In genomic region chr2:107519761-107520160, GRCm38 (mm10) we compare ENCODE assay signal across 9 mouse cellular contexts.
A peak's percentile ranks its signal among the peaks of the same experiment; 100 is the strongest.
DNase-seq lines count a peak whose midpoint lies in the region; ATAC-seq lines count a peak whose summit lies in the region.
"Had no signal": no experiment of that assay in that cellular context is flagged by ENCODE, and none has a peak within 500 bp of the region (broad histone marks: within the 10 kb centered on the region; RNA-seq: fewer than 3 reads in every experiment).

No protein-coding gene starts in this region.

- peak; percentile 82 for ATAC-seq in frontal cortex, adult (ENCODE audit: low TSS enrichment)

- DNase-seq in left cerebral cortex, adult 11 months (ENCODE audit: low spot score), result peak; percentile 72
- no peak for DNase-seq in left cerebral cortex, postnatal 4 days
- DNase-seq in layer of hippocampus, postnatal 10 days (ENCODE audit: low spot score in 2 of 2), result peak; percentile 13 to 31
- DNase-seq in right cerebral cortex, adult 2 months (ENCODE audit: low spot score in 2 of 2), result peak; percentile 72 to 73
- no peak for DNase-seq in urinary bladder, adult 2 months (ENCODE audit: low spot score)
- DNase-seq in embryo, embryonic 11 days, result no peak
- DNase-seq in gastrocnemius, postnatal 4 days (ENCODE audit: low spot score in 2 of 2), result no peak
- DNase-seq: cerebellum, postnatal 14 days had no signal

- intact Hi-C loops in left cerebral cortex, postnatal 4 days (cut with DNase I), result no loop called here

Comparison
In these comparisons a context has a peak if more than half of its experiments do, and no peak if none do; other contexts are left out.
1. DNase-seq: peak in left cerebral cortex, adult 11 months (single experiment), layer of hippocampus, postnatal 10 days (2 of 2) and right cerebral cortex, adult 2 months (2 of 2); none in left cerebral cortex, postnatal 4 days (single experiment), urinary bladder, adult 2 months (single experiment), embryo, embryonic 11 days (single experiment) and gastrocnemius, postnatal 4 days (0 of 2).